Mouse (Mus musculus): ENCODE results near the gene Zfp69.

DNA sequence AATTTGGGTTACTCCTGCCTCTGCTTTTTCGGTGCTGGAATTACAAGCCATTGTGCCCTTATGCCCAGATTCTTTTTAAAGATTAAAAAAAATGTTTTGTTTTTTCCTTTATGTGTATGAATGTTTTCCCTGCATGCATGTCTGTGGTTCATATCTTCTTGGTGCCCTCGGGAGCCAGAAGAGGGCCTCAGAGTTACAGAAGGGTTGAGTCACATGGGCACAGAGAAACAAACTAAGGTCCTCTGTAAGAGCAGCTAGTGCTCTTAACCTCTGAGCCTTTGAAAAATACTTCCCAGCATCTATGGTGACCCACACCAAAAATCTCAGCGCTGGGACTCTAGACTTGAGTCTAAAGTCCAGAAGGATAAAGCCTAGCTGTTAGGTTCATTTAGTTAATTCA is 26.1 kb downstream of the Zfp69 start:
- TF ChIP-seq POLR2A (IDR thresholded peaks at IDR 0.05; ENCODE audit: insufficient read depth, low read length) (no peak), EP300 (IDR thresholded peaks at IDR 0.05; ENCODE audit: insufficient read depth, low read depth, low read length) (no peak), CTCF (IDR thresholded peaks at IDR 0.05; ENCODE audit: low read depth, low read length) (no peak)

Data from ES-Bruce4 (cell line).